Mouse (Mus musculus) macrophage (primary cell): Measurements from ENCODE around the gene Krt2. TPM values are rescaled to one million over a fixed set of nuclear protein-coding genes. Genes with fewer than 3 reads are reported as not detected.

Experiments used
- H3K27ac ChIP-seq: fragments of 350-480 bp; formaldehyde crosslinking; 2 replicates; pipeline ENCODE4 v1.9.0; 2021
- H3K36me3 ChIP-seq: fragments of 350-480 bp; formaldehyde crosslinking; 2 replicates; pipeline ENCODE4 v1.9.0; 2021; ENCODE audit errors: inconsistent target
- H3K4me3 ChIP-seq: fragments of 350-480 bp; formaldehyde crosslinking; 2 replicates; pipeline ENCODE4 v1.9.0; 2021; ENCODE audit errors: inconsistent target
- H3K79me2 ChIP-seq: fragments of 350-480 bp; formaldehyde crosslinking; 2 replicates; pipeline ENCODE4 v1.9.0; 2021; ENCODE audit errors: inconsistent target
- WGBS: methylation state at CpG from one replicate; pipeline ENCODE4 v1.1.7; 2026; ENCODE audit warnings: inconsistent platforms; ENCODE audit not compliant: missing documents; 5-methylcytosine and 5-hydroxymethylcytosine counted together
- polyA plus RNA-seq: library from polyadenylated mRNA; stranded (reverse); fragments of 250-400 nt; gene quantifications from 3 replicates; pipeline ENCODE4 v1.2.4, GENCODE M21; 2018; ENCODE audit warnings: inconsistent platforms

Krt2 gene
- polyA plus RNA-seq, 1 experiment from 2014 or later: not detected

- Histone ChIP-seq H3K79me2 (no peaks in the 10 kb centered on the region), H3K36me3 (no peaks in the 10 kb centered on the region), H3K27ac (no peak overlapping the region), H3K4me3 (no peak overlapping the region)
- WGBS: 20% methylated on average over 3 of the region's 3 CpGs
Observed at GRCm38 (mm10) chr15:101821786-101822185, 3.8 kb upstream of the Krt2 start.

- Histone ChIP-seq H3K27ac (no peak overlapping the region), H3K79me2 (no peaks in the 10 kb centered on the region), H3K36me3 (no peaks in the 10 kb centered on the region), H3K4me3 (no peak overlapping the region)
- WGBS: 79% methylated on average over 11 of the region's 11 CpGs
Observed at GRCm38 (mm10) chr15:101803052-101803822, 14.7 kb downstream of the Krt2 start.

GRCm38 (mm10) chr15:101802296-101802835 is 15.6 kb downstream of the Krt2 start, which contains the start of gene Krt73:
TSS of gene Krt73 (minus strand) at chr15:101802346.
- Histone ChIP-seq H3K27ac (no peak within 1 kb of the TSS), H3K4me3 (no peak within 1 kb of the TSS), H3K36me3 (no peaks in the 10 kb centered on the region), H3K79me2 (no peaks in the 10 kb centered on the region)
- WGBS: 86% methylated on average over 6 of the region's 6 CpGs

GRCm38 (mm10) chr15:101790867-101791266 is 27.1 kb downstream of the Krt2 start:
- H3K27ac ChIP-seq: no peak overlapping the region
- H3K79me2 ChIP-seq: no peaks in the 10 kb centered on the region
- H3K36me3 ChIP-seq: no peaks in the 10 kb centered on the region
- no peak overlapping the region for H3K4me3 ChIP-seq
- WGBS: 34% methylated on average over 3 of the region's 3 CpGs

GRCm38 (mm10) chr15:101786360-101786759 is 31.6 kb downstream of the Krt2 start, which contains the start of gene Krt72:
TSS of gene Krt72 (minus strand) at chr15:101786460.
- H3K36me3 ChIP-seq: no peaks in the 10 kb centered on the region
- 91% methylated on average over 18 of the region's 18 CpGs for WGBS
- H3K79me2 ChIP-seq: no peaks in the 10 kb centered on the region
- no peak within 1 kb of the TSS for H3K27ac ChIP-seq
- H3K4me3 ChIP-seq: no peak within 1 kb of the TSS

GRCm38 (mm10) chr15:101773420-101773819 is 44.5 kb downstream of the Krt2 start:
- H3K36me3 ChIP-seq: no peaks in the 10 kb centered on the region
- H3K27ac ChIP-seq: no peak overlapping the region
- WGBS: 55% methylated on average over 10 of the region's 10 CpGs
- H3K79me2 ChIP-seq: no peaks in the 10 kb centered on the region
- H3K4me3 ChIP-seq: no peak overlapping the region

GRCm38 (mm10) chr15:101772711-101773081 is 45.3 kb downstream of the Krt2 start:
- Histone ChIP-seq H3K4me3 (no peak overlapping the region), H3K36me3 (no peaks in the 10 kb centered on the region), H3K27ac (no peak overlapping the region), H3K79me2 (no peaks in the 10 kb centered on the region)
- WGBS: 4% methylated on average over 5 of the region's 5 CpGs

- no peaks in the 10 kb centered on the region for H3K79me2 ChIP-seq
Observed at GRCm38 (mm10) chr15:101772080-101772710, 45.8 kb downstream of the Krt2 start.

GRCm38 (mm10) chr15:101770226-101770625 is 47.7 kb downstream of the Krt2 start:
- Histone ChIP-seq H3K36me3 (no peaks in the 10 kb centered on the region), H3K4me3 (no peak overlapping the region)
- 47% methylated on average over 7 of the region's 8 CpGs for WGBS

More at GRCm38 (mm10) chr15:101772080-101772710, 45.8 kb downstream of the Krt2 start:
- 77% methylated on average over 5 of the region's 5 CpGs for WGBS
- Histone ChIP-seq H3K36me3 (no peaks in the 10 kb centered on the region), H3K27ac (no peak overlapping the region), H3K4me3 (no peak overlapping the region)

More at GRCm38 (mm10) chr15:101770226-101770625, 47.7 kb downstream of the Krt2 start:
- H3K27ac ChIP-seq: no peak overlapping the region
- no peaks in the 10 kb centered on the region for H3K79me2 ChIP-seq

Other genes starting within 250 kb of the Krt2 start
- gene Krt75, start 244.3 kb downstream of the Krt2 start, polyA plus RNA-seq: not detected in 3 replicates
- gene Gm5414, start 190.0 kb downstream of the Krt2 start, polyA plus RNA-seq: not detected in 3 replicates
- gene Gm5478, start 170.8 kb downstream of the Krt2 start, polyA plus RNA-seq: not detected in 3 replicates
- not detected in 3 replicates for gene Krt6b, start 137.9 kb downstream of the Krt2 start, polyA plus RNA-seq
- gene Krt6a, start 123.9 kb downstream of the Krt2 start, polyA plus RNA-seq: not detected in 3 replicates
- gene Krt5, start 105.3 kb downstream of the Krt2 start, polyA plus RNA-seq: not detected in 3 replicates
- not detected in 3 replicates for gene Krt71, start 75.1 kb downstream of the Krt2 start, polyA plus RNA-seq
- gene Krt72, start 31.7 kb downstream of the Krt2 start, polyA plus RNA-seq: not detected in 3 replicates
- gene Krt73, start 15.8 kb downstream of the Krt2 start, polyA plus RNA-seq: not detected in 3 replicates
- not detected in 3 replicates for gene Krt1, start 32.6 kb upstream of the Krt2 start, polyA plus RNA-seq
- not detected in 3 replicates for gene Krt77, start 51.5 kb upstream of the Krt2 start, polyA plus RNA-seq
- gene Krt76, start 74.8 kb upstream of the Krt2 start, polyA plus RNA-seq: not detected in 3 replicates
- gene Krt4, start 106.6 kb upstream of the Krt2 start, polyA plus RNA-seq: not detected in 3 replicates
- gene Krt79, start 122.2 kb upstream of the Krt2 start, polyA plus RNA-seq: not detected in 3 replicates
- gene Krt78, start 136.1 kb upstream of the Krt2 start, polyA plus RNA-seq: not detected in 3 replicates
- not detected in 3 replicates for gene Krt8, start 186.3 kb upstream of the Krt2 start, polyA plus RNA-seq
- gene Krt18, start 210.0 kb upstream of the Krt2 start, polyA plus RNA-seq: not detected in 3 replicates